Mouse (Mus musculus) heart, embryonic 16.5 days (tissue): ENCODE measurements around the gene Pnkd. TPM values are rescaled to one million over a fixed set of nuclear protein-coding genes. Genes with fewer than 3 reads are reported as not detected.
A peak's percentile ranks its signal among the peaks of the same experiment; 100 is the strongest.

Experiments used
- ATAC-seq: fragments of 200-750 bp; cut with Nextera tagmentation; replicated peaks from 2 replicates; pipeline ENCODE4 v1.8.0; 2017; ENCODE audit warnings: moderate number of reproducible peaks; ENCODE audit not compliant: insufficient read depth, low FRiP score; ENCODE audit errors: extremely low read depth
- H3K27ac ChIP-seq: fragments of 300-500 bp; sonication (generic); 2 replicates; pipeline ENCODE4 v1.5.1; 2014; ENCODE audit warnings: mild to moderate bottlenecking, low read length, control low read depth, moderate library complexity
- H3K27me3 ChIP-seq: fragments of 300-500 bp; sonication (generic); 2 replicates; pipeline ENCODE4 v1.6.1; 2014; ENCODE audit warnings: low read length, mixed read lengths; ENCODE audit not compliant: control insufficient read depth, insufficient read depth
- H3K36me3 ChIP-seq: fragments of 300-500 bp; sonication (generic); 2 replicates; pipeline ENCODE4 v1.6.1; 2014; ENCODE audit not compliant: control insufficient read depth, insufficient read depth
- H3K4me1 ChIP-seq: fragments of 300-500 bp; sonication (generic); 2 replicates; pipeline ENCODE4 v1.6.1; 2014; ENCODE audit warnings: low read length, mixed read lengths; ENCODE audit not compliant: control insufficient read depth, insufficient read depth
- H3K4me2 ChIP-seq: fragments of 300-500 bp; sonication (generic); 2 replicates; pipeline ENCODE4 v1.6.1; 2014; ENCODE audit warnings: low read depth, mild to moderate bottlenecking, control low read depth, low read length
- H3K4me3 ChIP-seq: fragments of 300-500 bp; sonication (generic); 2 replicates; pipeline ENCODE4 v1.5.1; 2014; ENCODE audit warnings: mild to moderate bottlenecking, control low read depth, low read length
- H3K9ac ChIP-seq: fragments of 300-500 bp; sonication (generic); 2 replicates; pipeline ENCODE4 v1.6.1; 2014; ENCODE audit warnings: low read length, control low read depth
- H3K9me3 ChIP-seq: fragments of 300-500 bp; sonication (generic); replicated peaks from 2 replicates; pipeline ENCODE4 v1.6.1; 2016; ENCODE audit warnings: low read length; ENCODE audit not compliant: control insufficient read depth
- WGBS: fragments of 180-500 bp; shearing (Covaris S2); extraction: QIAGEN DNeasy Blood & Tissue Kit; methylation state at CpG from one replicate; pipeline ENCODE4 v1.1.7; 2014; 5-methylcytosine and 5-hydroxymethylcytosine counted together
- polyA plus RNA-seq: library from polyadenylated mRNA; unstranded; fragments of >200 nt; fragmentation: Nextera tagmentation; extraction: Ambion mirVana; gene quantifications from 2 replicates; pipeline ENCODE4 v1.2.1, GENCODE M21; 2015

Gene Pnkd
- polyA plus RNA-seq, 1 experiment from 2014 or later = 324 TPM

GRCm38 (mm10) chr1:74344163-74344916, 59.6 kb downstream of the Pnkd start:
- Histone ChIP-seq H3K36me3 (0 out of 2 replicates have a peak, but pooled peaks cover 2% of the 10 kb centered on the region), H3K4me2 (no peak overlapping the region), H3K27ac (no peak overlapping the region), H3K4me1 (peaks cover 5% of the 10 kb centered on the region; the same call in 1 of the 2 replicates), H3K4me3 (no peak overlapping the region), H3K9ac (no peak overlapping the region), H3K9me3 (no peaks in the 10 kb centered on the region), H3K27me3 (no peaks in the 10 kb centered on the region)
- 82% methylated on average over 11 of the region's 11 CpGs for WGBS
- ATAC-seq = no peak

GRCm38 (mm10) chr1:74351185-74351769, 66.5 kb downstream of the Pnkd start:
- H3K27me3 ChIP-seq = no peaks in the 10 kb centered on the region
- WGBS = 84% methylated on average over 13 of the region's 13 CpGs
- H3K4me2 ChIP-seq = no peak overlapping the region
- no peak overlapping the region for H3K4me3 ChIP-seq
- H3K4me1 ChIP-seq = no peaks in the 10 kb centered on the region
- H3K9me3 ChIP-seq = no peaks in the 10 kb centered on the region
- peaks cover 21% of the 10 kb centered on the region for H3K36me3 ChIP-seq
- no peak overlapping the region for H3K27ac ChIP-seq
- ATAC-seq = no peak
- H3K9ac ChIP-seq = no peak overlapping the region

- Histone ChIP-seq H3K9me3 (no peaks in the 10 kb centered on the region; the same call in 1 of the 2 replicates), H3K4me1 (no peaks in the 10 kb centered on the region), H3K27ac (no peak overlapping the region), H3K4me3 (no peak overlapping the region), H3K4me2 (no peak overlapping the region), H3K27me3 (no peaks in the 10 kb centered on the region), H3K9ac (no peak overlapping the region), H3K36me3 (peaks cover 21% of the 10 kb centered on the region)
- ATAC-seq = peak; percentile 54
- WGBS = 63% methylated on average over 5 of the region's 5 CpGs
Observed at GRCm38 (mm10) chr1:74352532-74353096, 67.9 kb downstream of the Pnkd start.

- no peaks in the 10 kb centered on the region for H3K4me1 ChIP-seq
- no peak for ATAC-seq
- no peaks in the 10 kb centered on the region for H3K27me3 ChIP-seq
- no peak overlapping the region for H3K4me3 ChIP-seq
- H3K9ac ChIP-seq = no peak overlapping the region
- no peaks in the 10 kb centered on the region; the same call in 1 of the 2 replicates for H3K9me3 ChIP-seq
- H3K4me2 ChIP-seq = no peak overlapping the region
- 88% methylated on average over 9 of the region's 9 CpGs for WGBS
- peaks cover 21% of the 10 kb centered on the region for H3K36me3 ChIP-seq
- H3K27ac ChIP-seq = no peak overlapping the region
Observed at GRCm38 (mm10) chr1:74353453-74354229, 68.9 kb downstream of the Pnkd start.

GRCm38 (mm10) chr1:74357531-74357930, 72.8 kb downstream of the Pnkd start:
- H3K4me3 ChIP-seq = no peak overlapping the region
- H3K4me1 ChIP-seq = no peaks in the 10 kb centered on the region
- H3K9me3 ChIP-seq = no peaks in the 10 kb centered on the region; the same call in 1 of the 2 replicates
- no peak overlapping the region for H3K27ac ChIP-seq
- no peak for ATAC-seq
- no peak overlapping the region for H3K4me2 ChIP-seq
- H3K9ac ChIP-seq = no peak overlapping the region
- no peaks in the 10 kb centered on the region for H3K27me3 ChIP-seq
- peaks cover 8% of the 10 kb centered on the region for H3K36me3 ChIP-seq

- ATAC-seq = no peak
- no peak overlapping the region for H3K4me3 ChIP-seq
- no peak overlapping the region for H3K27ac ChIP-seq
- 77% methylated on average over 5 of the region's 5 CpGs for WGBS
- no peak overlapping the region for H3K9ac ChIP-seq
- H3K4me1 ChIP-seq = no peaks in the 10 kb centered on the region
- H3K36me3 ChIP-seq = no peaks in the 10 kb centered on the region
- H3K4me2 ChIP-seq = no peak overlapping the region
- no peaks in the 10 kb centered on the region; the same call in 1 of the 2 replicates for H3K9me3 ChIP-seq
- H3K27me3 ChIP-seq = no peaks in the 10 kb centered on the region
Observed at GRCm38 (mm10) chr1:74359952-74360517, 75.3 kb downstream of the Pnkd start.

- H3K27ac ChIP-seq = no peak within 1 kb of the TSS
- H3K4me2 ChIP-seq = no peak within 1 kb of the TSS
- 2% methylated on average over 2 of the region's 2 CpGs for WGBS
- no peak within 1 kb of the TSS for H3K4me3 ChIP-seq
- no peaks in the 10 kb centered on the region; the same call in 1 of the 2 replicates for H3K9me3 ChIP-seq
- H3K9ac ChIP-seq = no peak within 1 kb of the TSS
- H3K4me1 ChIP-seq = no peaks in the 10 kb centered on the region
- ATAC-seq = peak; percentile 64; the same call in 1 of the 2 replicates
- H3K27me3 ChIP-seq = no peaks in the 10 kb centered on the region
- H3K36me3 ChIP-seq = no peaks in the 10 kb centered on the region
Observed at GRCm38 (mm10) chr1:74361812-74362211, 77.1 kb downstream of the Pnkd start, which contains the start of gene Catip. Gene Catip (plus strand): TSS chr1:74362108.

GRCm38 (mm10) chr1:74362325-74363229, 77.8 kb downstream of the Pnkd start:
- Histone ChIP-seq H3K9ac (no peak overlapping the region), H3K27ac (no peak overlapping the region), H3K27me3 (0 out of 2 replicates have a peak, but pooled peaks cover 1% of the 10 kb centered on the region), H3K36me3 (no peaks in the 10 kb centered on the region), H3K4me3 (no peak overlapping the region), H3K4me2 (no peak overlapping the region), H3K9me3 (no peaks in the 10 kb centered on the region; the same call in 1 of the 2 replicates), H3K4me1 (no peaks in the 10 kb centered on the region)
- ATAC-seq = no peak
- 49% methylated on average over 17 of the region's 17 CpGs for WGBS
